Comparison of ENCODE assay signal across 10 mouse cellular contexts in genomic region chr3:98016901-98017591, GRCm38 (mm10). TPM values are rescaled to one million over a fixed set of nuclear protein-coding genes. Genes with fewer than 3 reads are reported as not detected.
DNase-seq lines count a peak whose midpoint lies in the region; ATAC-seq lines count a peak whose summit lies in the region.
"Had no signal": no experiment of that assay in that cellular context is flagged by ENCODE, and none has a peak within 500 bp of the region (broad histone marks: within the 10 kb centered on the region; RNA-seq: fewer than 3 reads in every experiment).

No protein-coding gene starts in this region.

- no peaks in the 10 kb centered on the region for H3K27me3 ChIP-seq in heart, embryonic 12.5 days (replicated peaks)
- H3K27me3 ChIP-seq in heart, embryonic 10.5 days (ENCODE audit: insufficient read depth, poor library complexity, severe bottlenecking): no peaks in the 10 kb centered on the region
- no peaks in the 10 kb centered on the region for H3K27me3 ChIP-seq in intestine, embryonic 16.5 days (replicated peaks; ENCODE audit: control insufficient read depth, insufficient read depth, low read length)
- H3K27me3 ChIP-seq in liver, embryonic 12.5 days (replicated peaks): no peaks in the 10 kb centered on the region
- no peaks in the 10 kb centered on the region for H3K27me3 ChIP-seq in heart, embryonic 11.5 days (ENCODE audit: control insufficient read depth, insufficient read depth, low read length)
- H3K27me3 ChIP-seq: megakaryocyte, embryonic 14.5 days had no signal

- H3K4me1 ChIP-seq in heart, embryonic 12.5 days (replicated peaks): peaks cover 72% of the 10 kb centered on the region
- H3K4me1 ChIP-seq in heart, embryonic 10.5 days: peaks cover 74% of the 10 kb centered on the region
- peaks cover 42% of the 10 kb centered on the region for H3K4me1 ChIP-seq in intestine, embryonic 16.5 days (ENCODE audit: control insufficient read depth, insufficient read depth, low read length)
- H3K4me1 ChIP-seq in liver, embryonic 12.5 days: peaks cover 87% of the 10 kb centered on the region
- H3K4me1 ChIP-seq in heart, embryonic 11.5 days (ENCODE audit: control insufficient read depth, insufficient read depth, low read length): peaks cover 41% of the 10 kb centered on the region

- WGBS in heart, embryonic 12.5 days: 81% methylated on average over 5 of the region's 5 CpGs
- 80% methylated on average over 5 of the region's 5 CpGs for WGBS in heart, embryonic 10.5 days
- WGBS in intestine, embryonic 16.5 days: 61% methylated on average over 5 of the region's 5 CpGs
- 66% methylated on average over 5 of the region's 5 CpGs for WGBS in liver, embryonic 12.5 days (ENCODE audit: insufficient replicate concordance)
- WGBS in heart, embryonic 11.5 days (ENCODE audit: insufficient replicate concordance): 78% methylated on average over 5 of the region's 5 CpGs

- no peak for ATAC-seq in heart, embryonic 12.5 days (ENCODE audit: insufficient number of reproducible peaks, low FRiP score)
- ATAC-seq in intestine, embryonic 16.5 days: no peak
- no peak for ATAC-seq in liver, embryonic 12.5 days
- ATAC-seq in heart, embryonic 11.5 days (replicated peaks; ENCODE audit: insufficient number of reproducible peaks, low FRiP score, low TSS enrichment): no peak

- intact Hi-C loops in left cerebral cortex, postnatal 25 days (cut with DNase I): loop anchor here (5.0 kb wide), 1 partner anchor 195 kb away; no protein-coding TSS in a partner anchor

- H3K9ac ChIP-seq in heart, embryonic 12.5 days: 0 out of 2 replicates have a peak overlapping the region, but pooled peaks have one; percentile 13
- H3K9ac ChIP-seq in intestine, embryonic 16.5 days (ENCODE audit: low read depth, low read length): no peak overlapping the region
- no peak overlapping the region for H3K9ac ChIP-seq in liver, embryonic 12.5 days
- no peak overlapping the region for H3K9ac ChIP-seq in heart, embryonic 11.5 days (ENCODE audit: low read depth, low read length)

- H3K9me3 ChIP-seq in heart, embryonic 12.5 days (replicated peaks): no peaks in the 10 kb centered on the region
- no peaks in the 10 kb centered on the region for H3K9me3 ChIP-seq in heart, embryonic 10.5 days
- H3K9me3 ChIP-seq in intestine, embryonic 16.5 days (ENCODE audit: control insufficient read depth, low read length): no peaks in the 10 kb centered on the region
- no peaks in the 10 kb centered on the region for H3K9me3 ChIP-seq in liver, embryonic 12.5 days (replicated peaks)
- H3K9me3 ChIP-seq in heart, embryonic 11.5 days (replicated peaks; ENCODE audit: control insufficient read depth, low read length): no peaks in the 10 kb centered on the region
- H3K9me3 ChIP-seq: megakaryocyte, embryonic 14.5 days had no signal

- no peaks in the 10 kb centered on the region for H3K36me3 ChIP-seq in heart, embryonic 12.5 days
- no peaks in the 10 kb centered on the region for H3K36me3 ChIP-seq in heart, embryonic 10.5 days
- H3K36me3 ChIP-seq in intestine, embryonic 16.5 days (ENCODE audit: control insufficient read depth, insufficient read depth, low read length): no peaks in the 10 kb centered on the region
- no peaks in the 10 kb centered on the region for H3K36me3 ChIP-seq in liver, embryonic 12.5 days
- H3K36me3 ChIP-seq in heart, embryonic 11.5 days (ENCODE audit: control insufficient read depth, insufficient read depth, low read length): no peaks in the 10 kb centered on the region

- no peak overlapping the region for H3K4me3 ChIP-seq in heart, embryonic 12.5 days
- no peak overlapping the region for H3K4me3 ChIP-seq in heart, embryonic 10.5 days
- no peak overlapping the region for H3K4me3 ChIP-seq in intestine, embryonic 16.5 days (ENCODE audit: low read length)
- H3K4me3 ChIP-seq in liver, embryonic 12.5 days: no peak overlapping the region
- no peak overlapping the region for H3K4me3 ChIP-seq in heart, embryonic 11.5 days (ENCODE audit: low read depth, low read length)
- H3K4me3 ChIP-seq: megakaryocyte, embryonic 14.5 days had no signal

- no peak for DNase-seq in heart, embryonic 10.5 days (ENCODE audit: low spot score)
- DNase-seq in adrenal gland, postnatal 36 days: peak; percentile 31 to 39
- DNase-seq in frontal cortex, postnatal 10 days (ENCODE audit: low spot score in 2 of 2): no peak
- no peak for DNase-seq in left cerebral cortex, postnatal 25 days (ENCODE audit: low spot score in 2 of 2)
- DNase-seq: gastrocnemius, postnatal 14 days had no signal

- no peak overlapping the region for H3K4me2 ChIP-seq in heart, embryonic 12.5 days
- 0 out of 2 replicates have a peak overlapping the region, but pooled peaks have one; percentile 8 for H3K4me2 ChIP-seq in intestine, embryonic 16.5 days (ENCODE audit: low read depth, low read length)
- H3K4me2 ChIP-seq in liver, embryonic 12.5 days: peak overlapping the region; percentile 13; the same call in 1 of the 2 replicates
- no peak overlapping the region for H3K4me2 ChIP-seq in heart, embryonic 11.5 days

- H3K27ac ChIP-seq in heart, embryonic 12.5 days (ENCODE audit: poor library complexity, severe bottlenecking): no peak overlapping the region
- H3K27ac ChIP-seq in heart, embryonic 10.5 days: no peak overlapping the region
- no peak overlapping the region for H3K27ac ChIP-seq in intestine, embryonic 16.5 days (ENCODE audit: low read length)
- peak overlapping the region; percentile 24; the same call in 1 of the 2 replicates for H3K27ac ChIP-seq in liver, embryonic 12.5 days
- H3K27ac ChIP-seq in heart, embryonic 11.5 days (ENCODE audit: low read depth, low read length): no peak overlapping the region

RNA-seq across cellular contexts. Expression of gene Notch2, which starts 3.7 kb away (rescaled TPM):
- polyA plus RNA-seq in heart, embryonic 12.5 days (2016; fragmentation: Nextera tagmentation; extraction: Ambion mirVana): 16.7 and 17.7 TPM in 2 replicates
- polyA plus RNA-seq in heart, embryonic 10.5 days (2016; fragmentation: Nextera tagmentation; extraction: Ambion mirVana): 11.2 and 16.8 TPM in 2 replicates
- 10 to 100 TPM; 66.1 to 76.2 TPM for total RNA-seq in adrenal gland, postnatal 36 days (2021)
- 9.1 and 10.9 TPM in 2 replicates for polyA plus RNA-seq in intestine, embryonic 16.5 days (2015; fragmentation: Nextera tagmentation; extraction: Ambion mirVana)
- polyA plus RNA-seq in liver, embryonic 12.5 days (2016; fragmentation: Nextera tagmentation; extraction: Ambion mirVana): 8.7 and 10.1 TPM in 2 replicates
- 10 to 100 TPM; 12.9 to 15.3 TPM for total RNA-seq in left cerebral cortex, postnatal 25 days (2021)
- 12.5 and 13.4 TPM in 2 replicates for polyA plus RNA-seq in heart, embryonic 11.5 days (2014; fragmentation: Nextera tagmentation; extraction: Ambion mirVana)

Comparison
In these comparisons a context has a peak if more than half of its experiments do, and no peak if none do; other contexts are left out.
1. H3K4me2 ChIP-seq: peak in intestine, embryonic 16.5 days (single experiment) and liver, embryonic 12.5 days (single experiment); none in heart, embryonic 12.5 days (single experiment) and heart, embryonic 11.5 days (single experiment).
2. DNase-seq: peak in adrenal gland, postnatal 36 days (2 of 2); none in heart, embryonic 10.5 days (single experiment), frontal cortex, postnatal 10 days (0 of 2) and left cerebral cortex, postnatal 25 days (0 of 2).